Mouse (Mus musculus) kidney, postnatal 36 days (tissue): ENCODE results near the gene Tex2.
A peak's percentile ranks its signal among the peaks of the same experiment; 100 is the strongest.
"Not testable (repeated sequence)": the region's sequence is repeated elsewhere in the genome, so short reads cannot be mapped to it uniquely, and the experiment has no call there.

Experiments
- DNase-seq, 2 experiments: peaks; one replicate each; pipeline ENCODE4 v3.0.0; 2021 to 2022; ENCODE audit warnings: mixed read lengths in 2 of 2

Gene Tex2

GRCm38 (mm10) chr11:106612961-106613637 is at the start of gene Tex2:
Tex2 (minus strand) TSS chr11:106613423.
- peak; percentile 99 for DNase-seq

- no peak for DNase-seq
These were observed 49.6 kb upstream of the Tex2 start for GRCm38 (mm10) chr11:106662634-106663407.

GRCm38 (mm10) chr11:106660453-106661081 is 47.3 kb upstream of the Tex2 start:
- DNase-seq = peak; percentile 42 to 44

- peak; percentile 58 to 85 for DNase-seq
These were observed 46.5 kb upstream of the Tex2 start for GRCm38 (mm10) chr11:106659598-106660295.

GRCm38 (mm10) chr11:106658051-106658880 is 45.0 kb upstream of the Tex2 start:
- DNase-seq = peak; percentile 77 to 90

GRCm38 (mm10) chr11:106656896-106657498 is 43.8 kb upstream of the Tex2 start:
- DNase-seq = not testable (repeated sequence)

- peak; percentile 64 to 88 for DNase-seq
These were observed 35.1 kb upstream of the Tex2 start for GRCm38 (mm10) chr11:106648347-106648746.

GRCm38 (mm10) chr11:106642966-106643637 is 29.9 kb upstream of the Tex2 start:
- no peak for DNase-seq

- no peak for DNase-seq
These were observed 28.4 kb upstream of the Tex2 start for GRCm38 (mm10) chr11:106641580-106641979.

- DNase-seq = no peak
These were observed 26.8 kb upstream of the Tex2 start for GRCm38 (mm10) chr11:106640059-106640458.

GRCm38 (mm10) chr11:106639356-106639692 is 26.1 kb upstream of the Tex2 start:
- DNase-seq = peak in 1 of 2 experiments; percentile 21

GRCm38 (mm10) chr11:106638551-106639355 is 25.5 kb upstream of the Tex2 start:
- no peak for DNase-seq

- peak in 1 of 2 experiments; percentile 15 for DNase-seq
These were observed 24.5 kb upstream of the Tex2 start for GRCm38 (mm10) chr11:106637754-106638153.

- DNase-seq = no peak
These were observed 22.7 kb upstream of the Tex2 start for GRCm38 (mm10) chr11:106635946-106636345.

GRCm38 (mm10) chr11:106634175-106634574 is 21.0 kb upstream of the Tex2 start:
- not testable (repeated sequence) for DNase-seq

- no peak for DNase-seq
These were observed 20.2 kb upstream of the Tex2 start for GRCm38 (mm10) chr11:106633456-106633855.

- DNase-seq = peak; percentile 62 to 86
These were observed 14.5 kb upstream of the Tex2 start for GRCm38 (mm10) chr11:106627692-106628091.

- DNase-seq = no peak
These were observed 12.4 kb upstream of the Tex2 start for GRCm38 (mm10) chr11:106625577-106625976.

GRCm38 (mm10) chr11:106623629-106624028 is 10.4 kb upstream of the Tex2 start:
- no peak for DNase-seq

- no peak for DNase-seq
These were observed 8.8 kb upstream of the Tex2 start for GRCm38 (mm10) chr11:106622056-106622455.
